Mouse (Mus musculus) skeletal muscle tissue, adult 2 months (tissue): Measurements from ENCODE around the gene Selenof.

ENCODE experiments used
- DNase-seq: peaks from one replicate; pipeline ENCODE4 v3.0.0-alpha.2; 2012; ENCODE audit warnings: low read depth, low spot score

The Selenof gene

GRCm38 (mm10) chr3:144563916-144564315 lies 6.2 kb upstream of the Selenof start:
- no peak for DNase-seq

GRCm38 (mm10) chr3:144565212-144565611 lies 4.9 kb upstream of the Selenof start:
- no peak for DNase-seq

- DNase-seq: no peak
These were observed 1.2 kb upstream of the Selenof start for GRCm38 (mm10) chr3:144568861-144569361.

GRCm38 (mm10) chr3:144569401-144569971 lies 618 bp upstream of the Selenof start:
- no peak for DNase-seq

GRCm38 (mm10) chr3:144570816-144571487 lies 848 bp downstream of the Selenof start:
- DNase-seq: no peak

GRCm38 (mm10) chr3:144574256-144574655 lies 4.2 kb downstream of the Selenof start:
- no peak for DNase-seq

GRCm38 (mm10) chr3:144577366-144578340 lies 7.5 kb downstream of the Selenof start:
- no peak for DNase-seq

- DNase-seq: no peak
These were observed 8.8 kb downstream of the Selenof start for GRCm38 (mm10) chr3:144578921-144579320.

GRCm38 (mm10) chr3:144579796-144580195 lies 9.7 kb downstream of the Selenof start:
- DNase-seq: peak; percentile 51

GRCm38 (mm10) chr3:144580281-144580680 lies 10.2 kb downstream of the Selenof start:
- no peak for DNase-seq

GRCm38 (mm10) chr3:144581842-144582241 lies 11.7 kb downstream of the Selenof start:
- no peak for DNase-seq

- DNase-seq: no peak
These were observed 12.2 kb downstream of the Selenof start for GRCm38 (mm10) chr3:144582306-144582705.

- DNase-seq: no peak
These were observed 13.7 kb downstream of the Selenof start for GRCm38 (mm10) chr3:144583789-144584188.

GRCm38 (mm10) chr3:144584789-144585553 lies 14.9 kb downstream of the Selenof start:
- no peak for DNase-seq

GRCm38 (mm10) chr3:144586731-144587130 lies 16.6 kb downstream of the Selenof start:
- no peak for DNase-seq

GRCm38 (mm10) chr3:144589189-144589890 lies 19.2 kb downstream of the Selenof start:
- DNase-seq: no peak

GRCm38 (mm10) chr3:144592992-144593785 lies 23.1 kb downstream of the Selenof start:
- DNase-seq: no peak

GRCm38 (mm10) chr3:144597121-144597520 lies 27.0 kb downstream of the Selenof start:
- DNase-seq: no peak

- no peak for DNase-seq
These were observed 27.8 kb downstream of the Selenof start for GRCm38 (mm10) chr3:144597790-144598467.
